Mouse (Mus musculus): ENCODE data around the gene Nfix. TPM values are rescaled to one million over a fixed set of nuclear protein-coding genes. Genes with fewer than 3 reads are reported as not detected.
A peak's percentile ranks its signal among the peaks of the same experiment; 100 is the strongest.

Gene Nfix
- polyA plus RNA-seq, 1 experiment from 2014 or later: 61.4 TPM

DNA sequence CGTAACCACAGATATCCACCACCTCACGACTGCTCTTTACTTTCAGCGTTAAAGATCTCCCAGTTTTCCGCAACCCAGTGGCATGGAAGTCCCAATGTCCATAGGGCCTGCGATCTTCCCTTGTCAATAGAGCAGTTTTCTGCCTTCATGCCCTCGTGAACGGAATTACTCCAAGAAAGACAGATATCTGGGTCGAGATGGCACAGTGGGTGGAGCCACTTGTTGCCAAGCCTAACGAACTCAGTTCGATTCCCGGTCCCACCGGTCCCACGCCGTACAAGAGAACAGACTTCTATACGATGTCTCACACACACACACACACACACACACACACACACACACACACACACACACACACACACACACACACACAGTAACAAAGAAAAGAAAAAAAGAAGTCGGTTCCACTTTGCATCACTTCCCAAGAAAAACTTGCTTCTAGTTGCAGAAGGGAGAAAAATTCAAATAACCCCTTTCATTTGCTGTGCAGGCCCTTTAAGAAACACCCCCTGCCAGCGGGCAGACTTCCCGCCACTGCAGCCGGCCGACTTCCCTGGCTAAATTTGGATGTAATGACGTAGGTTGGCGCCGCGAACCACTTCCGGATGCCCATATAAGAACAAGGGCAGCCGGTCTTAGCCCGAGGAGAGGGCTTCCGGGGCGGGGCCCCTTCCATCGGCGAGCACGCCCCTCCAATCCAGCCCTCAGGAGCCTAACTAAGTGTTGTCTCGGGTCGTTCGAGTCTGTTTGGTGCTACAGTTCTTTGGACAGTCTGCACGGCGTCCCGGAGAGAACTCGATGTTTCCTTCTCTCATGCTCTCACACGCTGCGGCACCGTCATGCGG is 136.4 kb downstream of the Nfix start:
- 0 out of 2 replicates have a peak, but pooled peaks cover 8% of the 10 kb centered on the region for H3K36me3 ChIP-seq
- 2% methylated on average over 43 of the region's 43 CpGs for WGBS
- no peaks in the 10 kb centered on the region for H3K27me3 ChIP-seq
- peak overlapping the region; percentile 60 for H3K4me3 ChIP-seq (replicated peaks)
- ATAC-seq (ENCODE audit: insufficient number of reproducible peaks, low FRiP score, low TSS enrichment, low read depth): peak; percentile 87
- peak overlapping the region; percentile 81 for H3K4me2 ChIP-seq (replicated peaks)
- peaks cover 51% of the 10 kb centered on the region for H3K4me1 ChIP-seq
- peak overlapping the region; percentile 97 for H3K27ac ChIP-seq (replicated peaks)
- H3K9ac ChIP-seq: peak overlapping the region; percentile 50
- no peaks in the 10 kb centered on the region for H3K9me3 ChIP-seq (replicated peaks)

- no peaks in the 10 kb centered on the region for H3K36me3 ChIP-seq
- peak within 1 kb of the TSS; percentile 81 for H3K4me2 ChIP-seq (replicated peaks)
- under 1% methylated on average over 27 of the region's 27 CpGs for WGBS
- peaks cover 54% of the 10 kb centered on the region for H3K4me1 ChIP-seq
- H3K9ac ChIP-seq: peak within 1 kb of the TSS; percentile 86
- H3K9me3 ChIP-seq (replicated peaks): no peaks in the 10 kb centered on the region
- H3K27ac ChIP-seq (replicated peaks): peak within 1 kb of the TSS; percentile 97
- peak within 1 kb of the TSS; percentile 60 for H3K4me3 ChIP-seq (replicated peaks)
- peak; percentile 86 for ATAC-seq (ENCODE audit: insufficient number of reproducible peaks, low FRiP score, low TSS enrichment, low read depth)
- no peaks in the 10 kb centered on the region for H3K27me3 ChIP-seq
Observed at GRCm38 (mm10) chr8:84662581-84663065, 137.5 kb downstream of the Nfix start, which contains the start of gene Ier2. Gene Ier2, minus strand, starts transcription at chr8:84662852.

- no peak for ATAC-seq (ENCODE audit: insufficient number of reproducible peaks, low FRiP score, low TSS enrichment, low read depth)
- peak overlapping the region; percentile 86 for H3K9ac ChIP-seq
- peak overlapping the region; percentile 97 for H3K27ac ChIP-seq (replicated peaks)
- no peaks in the 10 kb centered on the region for H3K27me3 ChIP-seq
- peak overlapping the region; percentile 60 for H3K4me3 ChIP-seq (replicated peaks)
- H3K4me2 ChIP-seq (replicated peaks): peak overlapping the region; percentile 81
- 2% methylated on average over 61 of the region's 61 CpGs for WGBS
- H3K4me1 ChIP-seq: peaks cover 58% of the 10 kb centered on the region
- no peaks in the 10 kb centered on the region for H3K36me3 ChIP-seq
- H3K9me3 ChIP-seq (replicated peaks): no peaks in the 10 kb centered on the region
Observed at GRCm38 (mm10) chr8:84661961-84662571, 138.1 kb downstream of the Nfix start.

DNA sequence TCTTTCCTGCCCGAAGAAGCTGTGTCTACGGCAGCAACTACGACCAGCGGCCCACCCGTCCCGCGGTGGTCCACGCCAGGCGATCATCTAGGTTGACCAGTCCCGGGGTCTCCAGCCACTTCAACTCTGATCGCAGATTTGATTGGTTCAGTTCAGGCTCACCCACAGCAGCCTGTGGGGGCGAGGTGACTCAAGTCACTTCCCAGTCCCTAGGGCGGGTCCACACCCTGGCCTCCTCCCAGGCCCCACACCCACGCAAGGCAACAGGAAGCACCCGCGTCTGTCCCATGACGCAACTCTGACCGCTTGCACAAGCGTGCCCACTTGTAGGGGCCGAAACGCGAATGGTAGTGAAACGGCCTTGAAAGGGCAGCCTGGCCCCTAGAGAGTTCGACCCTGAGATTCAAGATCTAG is 138.7 kb downstream of the Nfix start:
- H3K9ac ChIP-seq: peak overlapping the region; percentile 86
- H3K4me2 ChIP-seq (replicated peaks): peak overlapping the region; percentile 81
- H3K36me3 ChIP-seq: no peaks in the 10 kb centered on the region
- no peak for ATAC-seq (ENCODE audit: insufficient number of reproducible peaks, low FRiP score, low TSS enrichment, low read depth)
- peaks cover 62% of the 10 kb centered on the region for H3K4me1 ChIP-seq
- no peaks in the 10 kb centered on the region for H3K27me3 ChIP-seq
- WGBS: under 1% methylated on average over 24 of the region's 24 CpGs
- peak overlapping the region; percentile 60 for H3K4me3 ChIP-seq (replicated peaks)
- peak overlapping the region; percentile 97 for H3K27ac ChIP-seq (replicated peaks)
- H3K9me3 ChIP-seq (replicated peaks): no peaks in the 10 kb centered on the region

DNA sequence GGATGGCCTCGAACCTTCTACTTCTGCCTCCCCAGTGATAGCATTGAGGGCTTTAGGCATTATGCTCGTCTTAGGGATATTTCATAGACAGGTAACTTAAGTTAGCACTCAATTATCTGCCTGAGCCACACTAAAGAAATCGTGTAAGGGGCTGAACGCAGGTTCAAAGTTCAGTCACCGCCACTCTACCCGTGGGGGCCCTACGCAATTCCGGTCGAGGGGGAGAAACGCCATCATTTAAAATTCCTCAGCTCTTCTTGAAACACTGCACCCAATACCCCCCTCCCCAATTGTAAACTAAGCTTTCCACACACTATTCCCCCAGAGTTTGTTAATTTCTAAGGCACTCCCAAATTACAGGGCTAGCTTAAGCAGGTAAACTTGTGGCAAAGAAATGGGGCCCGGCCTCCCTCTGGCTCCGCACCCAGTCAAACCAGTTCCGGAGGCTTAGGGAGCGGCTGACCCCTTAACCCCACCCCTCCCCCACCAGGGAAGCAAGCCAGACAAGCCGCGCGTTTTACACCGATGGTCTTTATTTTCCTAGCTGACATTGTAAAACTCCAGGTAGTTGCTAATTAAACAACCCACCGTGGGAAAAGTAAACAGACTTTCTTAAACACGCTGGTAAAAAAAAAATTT is 139.2 kb downstream of the Nfix start:
- 2% methylated on average over 20 of the region's 20 CpGs for WGBS
- H3K4me1 ChIP-seq: peaks cover 62% of the 10 kb centered on the region
- H3K27me3 ChIP-seq: no peaks in the 10 kb centered on the region
- peak overlapping the region; percentile 86 for H3K9ac ChIP-seq
- no peaks in the 10 kb centered on the region for H3K9me3 ChIP-seq (replicated peaks)
- H3K36me3 ChIP-seq: no peaks in the 10 kb centered on the region
- H3K4me2 ChIP-seq (replicated peaks): peak overlapping the region; percentile 81
- H3K4me3 ChIP-seq (replicated peaks): peak overlapping the region; percentile 60
- no peak for ATAC-seq (ENCODE audit: insufficient number of reproducible peaks, low FRiP score, low TSS enrichment, low read depth)
- H3K27ac ChIP-seq (replicated peaks): peak overlapping the region; percentile 97

DNA sequence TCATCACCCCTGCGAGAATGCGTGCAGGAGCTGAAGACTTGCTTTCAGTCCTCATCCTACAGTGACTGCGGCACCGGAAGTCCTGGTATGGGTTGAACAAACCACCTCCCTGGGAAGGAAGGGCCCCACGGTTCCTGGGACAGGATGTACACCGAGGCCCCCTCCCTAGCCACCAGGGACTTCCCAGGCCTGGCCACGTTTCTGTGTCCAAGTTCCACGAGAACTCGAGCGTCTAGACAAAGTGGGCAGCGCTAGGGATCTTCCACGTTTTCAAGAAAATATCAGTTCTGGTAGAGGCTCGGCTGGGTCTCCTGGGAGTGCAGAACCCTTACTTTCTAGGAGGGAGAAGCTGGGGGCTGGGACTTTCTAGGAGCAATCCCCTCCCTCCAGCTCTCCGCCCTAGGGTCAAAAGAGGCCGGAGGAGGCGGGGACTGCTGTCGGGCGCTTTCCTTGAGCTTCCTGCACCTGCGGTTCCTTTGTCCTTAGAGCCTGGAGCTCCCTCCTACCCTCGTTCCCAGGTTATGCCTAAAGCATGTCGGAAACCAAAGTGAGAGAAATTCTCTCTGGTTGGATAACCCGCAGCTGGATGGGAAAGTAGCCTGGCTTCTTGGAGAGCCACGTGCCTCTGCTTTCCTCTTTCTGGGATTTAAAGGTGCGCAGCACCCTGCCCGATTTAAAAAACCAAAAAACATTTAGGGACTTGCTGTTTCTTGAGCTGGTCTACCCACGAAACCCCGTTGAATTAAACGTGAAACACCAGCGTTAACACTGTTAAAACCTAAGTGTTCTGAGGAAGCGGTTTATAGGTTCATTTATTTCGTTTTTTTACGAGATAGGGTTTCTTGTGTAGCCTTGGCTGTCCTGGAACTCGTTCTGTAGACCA is 140.0 kb downstream of the Nfix start:
- H3K27me3 ChIP-seq: no peaks in the 10 kb centered on the region
- H3K36me3 ChIP-seq: no peaks in the 10 kb centered on the region
- H3K4me1 ChIP-seq: peaks cover 62% of the 10 kb centered on the region
- peak overlapping the region; percentile 86; the same call in 1 of the 2 replicates for H3K9ac ChIP-seq
- H3K4me2 ChIP-seq (replicated peaks): peak overlapping the region; percentile 81
- peak overlapping the region; percentile 60 for H3K4me3 ChIP-seq (replicated peaks)
- H3K27ac ChIP-seq (replicated peaks): peak overlapping the region; percentile 97
- no peak for ATAC-seq (ENCODE audit: insufficient number of reproducible peaks, low FRiP score, low TSS enrichment, low read depth)
- 3% methylated on average over 33 of the region's 33 CpGs for WGBS
- no peaks in the 10 kb centered on the region for H3K9me3 ChIP-seq (replicated peaks)

DNA sequence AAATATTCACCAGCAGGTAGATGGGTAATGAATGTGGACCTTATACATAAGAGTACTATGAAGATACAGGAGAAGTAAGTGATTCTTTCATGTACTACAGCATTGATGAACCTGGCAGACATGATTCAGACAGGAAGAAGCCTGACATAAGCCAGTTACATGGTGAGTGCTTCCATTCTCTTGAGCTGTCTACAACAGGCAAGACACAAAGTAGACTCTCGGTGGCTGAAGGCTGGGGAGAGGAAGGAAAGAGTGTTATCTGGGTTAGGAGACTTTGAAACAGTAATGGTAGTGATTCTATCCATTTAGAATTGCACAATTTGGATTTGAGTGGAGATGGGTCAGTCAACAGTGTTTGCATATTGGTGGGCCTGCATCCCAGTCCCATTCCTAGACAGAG is 141.2 kb downstream of the Nfix start:
- Histone ChIP-seq H3K4me2 (replicated peaks) (no peak overlapping the region), H3K4me1 (peaks cover 66% of the 10 kb centered on the region), H3K4me3 (replicated peaks) (no peak overlapping the region), H3K27ac (replicated peaks) (peak overlapping the region; percentile 97; the same call in 1 of the 2 replicates), H3K9me3 (replicated peaks) (no peaks in the 10 kb centered on the region), H3K27me3 (no peaks in the 10 kb centered on the region), H3K36me3 (no peaks in the 10 kb centered on the region), H3K9ac (no peak overlapping the region)
- 48% methylated on average over 1 of the region's 1 CpGs for WGBS
- ATAC-seq (ENCODE audit: insufficient number of reproducible peaks, low FRiP score, low TSS enrichment, low read depth): no peak

DNA sequence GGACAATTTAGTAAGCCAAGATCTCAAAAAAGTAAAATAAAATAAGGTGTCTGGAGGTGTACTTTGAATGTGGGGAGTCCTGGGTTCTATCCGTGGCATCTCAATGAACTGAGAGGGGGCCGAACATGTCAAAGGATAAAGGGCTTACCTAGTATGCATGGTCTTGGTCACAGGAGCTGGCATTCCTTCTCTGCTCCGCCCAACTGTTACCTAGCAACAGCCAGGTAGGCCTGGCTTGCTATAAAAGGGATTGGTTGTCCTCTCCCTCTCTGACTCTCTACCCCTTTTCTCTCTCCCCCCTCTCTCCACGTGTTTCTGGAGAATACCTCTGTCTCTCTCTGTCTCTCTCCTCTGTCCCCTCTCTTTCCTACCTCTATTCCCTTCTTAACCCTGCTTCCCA is 142.5 kb downstream of the Nfix start:
- peaks cover 57% of the 10 kb centered on the region for H3K4me1 ChIP-seq
- no peak for ATAC-seq (ENCODE audit: insufficient number of reproducible peaks, low FRiP score, low TSS enrichment, low read depth)
- WGBS: 34% methylated on average over 4 of the region's 4 CpGs
- H3K4me3 ChIP-seq (replicated peaks): no peak overlapping the region
- H3K27ac ChIP-seq (replicated peaks): peak overlapping the region; percentile 97
- H3K27me3 ChIP-seq: no peaks in the 10 kb centered on the region
- no peak overlapping the region for H3K9ac ChIP-seq
- H3K36me3 ChIP-seq: no peaks in the 10 kb centered on the region
- H3K9me3 ChIP-seq (replicated peaks): no peaks in the 10 kb centered on the region
- no peak overlapping the region for H3K4me2 ChIP-seq (replicated peaks)

- H3K27ac ChIP-seq (replicated peaks): peak overlapping the region; percentile 97
- H3K4me2 ChIP-seq (replicated peaks): peak overlapping the region; percentile 70
- peaks cover 57% of the 10 kb centered on the region for H3K4me1 ChIP-seq
- H3K9me3 ChIP-seq (replicated peaks): no peaks in the 10 kb centered on the region
- ATAC-seq (ENCODE audit: insufficient number of reproducible peaks, low FRiP score, low TSS enrichment, low read depth): no peak
- H3K4me3 ChIP-seq (replicated peaks): peak overlapping the region; percentile 39
- H3K9ac ChIP-seq: peak overlapping the region; percentile 35; the same call in 1 of the 2 replicates
- no peaks in the 10 kb centered on the region for H3K27me3 ChIP-seq
- H3K36me3 ChIP-seq: no peaks in the 10 kb centered on the region
Observed at GRCm38 (mm10) chr8:84657203-84657602, 142.9 kb downstream of the Nfix start.

DNA sequence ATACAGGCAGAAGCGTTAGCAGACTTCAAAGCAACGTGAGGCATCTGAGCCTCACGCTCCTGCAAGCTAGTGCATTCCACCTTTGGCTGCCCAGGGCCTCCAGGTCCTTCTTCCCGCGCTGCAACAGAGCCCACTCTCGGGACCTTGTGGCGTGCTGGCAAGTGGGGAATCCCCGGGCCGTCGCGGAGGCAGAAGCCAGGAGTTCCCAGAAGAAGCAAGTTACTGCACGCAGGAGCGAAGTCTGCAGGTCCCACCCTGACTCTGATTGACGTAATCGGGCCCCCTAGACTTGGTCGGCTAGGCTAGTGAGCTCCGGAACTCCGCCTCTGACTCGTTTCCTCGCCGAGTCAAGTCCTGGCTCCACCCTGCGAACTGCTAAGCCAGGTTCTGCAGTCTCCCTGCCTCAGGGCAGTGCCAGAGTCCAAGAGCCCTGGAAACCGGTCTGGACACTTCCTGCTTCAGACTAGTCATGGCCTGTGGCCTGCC is 143.5 kb downstream of the Nfix start:
- H3K9me3 ChIP-seq (replicated peaks): no peaks in the 10 kb centered on the region
- H3K27me3 ChIP-seq: no peaks in the 10 kb centered on the region
- H3K27ac ChIP-seq (replicated peaks): peak overlapping the region; percentile 97
- 2% methylated on average over 23 of the region's 23 CpGs for WGBS
- peaks cover 56% of the 10 kb centered on the region for H3K4me1 ChIP-seq
- ATAC-seq (ENCODE audit: insufficient number of reproducible peaks, low FRiP score, low TSS enrichment, low read depth): peak; percentile 64
- peak overlapping the region; percentile 35; the same call in 1 of the 2 replicates for H3K9ac ChIP-seq
- H3K4me2 ChIP-seq (replicated peaks): peak overlapping the region; percentile 70
- no peaks in the 10 kb centered on the region for H3K36me3 ChIP-seq
- peak overlapping the region; percentile 39 for H3K4me3 ChIP-seq (replicated peaks)
